Mouse (Mus musculus) midbrain, postnatal 0 days (tissue): ENCODE measurements around the gene a. TPM values are rescaled to one million over a fixed set of nuclear protein-coding genes. Genes with fewer than 3 reads are reported as not detected.
A peak's percentile ranks its signal among the peaks of the same experiment; 100 is the strongest.

ENCODE experiments used
- ATAC-seq: fragments of 200-750 bp; cut with Nextera tagmentation; 2 replicates; pipeline ENCODE4 v1.8.0; 2017; ENCODE audit warnings: moderate number of reproducible peaks, mild to moderate bottlenecking, moderate TSS enrichment, moderate library complexity; ENCODE audit not compliant: low FRiP score
- DNase-seq: peaks from one replicate; pipeline ENCODE4 v3.0.0-alpha.2; 2015; ENCODE audit warnings: low spot score
- H3K27ac ChIP-seq: fragments of 300-500 bp; sonication (generic); 2 replicates; pipeline ENCODE4 v1.5.1; 2014; ENCODE audit warnings: low read depth, mild to moderate bottlenecking, low read length, mixed read lengths
- H3K27me3 ChIP-seq: fragments of 300-500 bp; sonication (generic); 2 replicates; pipeline ENCODE4 v1.6.1; 2014; ENCODE audit warnings: low read length, control low read depth, mixed read lengths; ENCODE audit not compliant: insufficient read depth
- H3K36me3 ChIP-seq: fragments of 300-500 bp; sonication (generic); 2 replicates; pipeline ENCODE4 v1.6.1; 2014; ENCODE audit warnings: low read length, control low read depth, mixed read lengths; ENCODE audit not compliant: insufficient read depth
- H3K4me1 ChIP-seq: fragments of 300-500 bp; sonication (generic); 2 replicates; pipeline ENCODE4 v1.6.1; 2014; ENCODE audit warnings: mild to moderate bottlenecking, control low read depth, antibody characterized with exemption, low read length, mixed read lengths; ENCODE audit not compliant: insufficient read depth
- H3K4me2 ChIP-seq: fragments of 300-500 bp; sonication (generic); 2 replicates; pipeline ENCODE4 v1.6.1; 2014; ENCODE audit warnings: low read depth, mild to moderate bottlenecking, low read length, mixed read lengths; ENCODE audit not compliant: poor library complexity, severe bottlenecking
- H3K4me3 ChIP-seq: fragments of 300-500 bp; sonication (generic); 2 replicates; pipeline ENCODE4 v1.5.1; 2014; ENCODE audit warnings: low read depth, mild to moderate bottlenecking, low read length, moderate library complexity
- H3K9ac ChIP-seq: fragments of 300-500 bp; sonication (generic); replicated peaks from 2 replicates; pipeline ENCODE4 v1.6.1; 2014; ENCODE audit warnings: mild to moderate bottlenecking, low read length, moderate library complexity, mixed read lengths; ENCODE audit not compliant: poor library complexity, severe bottlenecking
- H3K9me3 ChIP-seq: fragments of 300-500 bp; sonication (generic); 2 replicates; pipeline ENCODE4 v1.6.1; 2016; ENCODE audit warnings: low read length, control low read depth
- CTCF ChIP-seq: IDR thresholded peaks from 2 replicates; pipeline ENCODE4 v1.5.1; 2016; ENCODE audit warnings: antibody characterized with exemption, mild to moderate bottlenecking
- WGBS: fragments of 180-500 bp; shearing (Covaris S2); extraction: QIAGEN DNeasy Blood & Tissue Kit; methylation state at CpG from one replicate; pipeline ENCODE4 v1.1.7; 2014; 5-methylcytosine and 5-hydroxymethylcytosine counted together
- polyA plus RNA-seq: library from polyadenylated mRNA; unstranded; fragments of >200 nt; fragmentation: Nextera tagmentation; extraction: Ambion mirVana; gene quantifications from 2 replicates; pipeline ENCODE4 v1.2.1, GENCODE M21; 2015
- total RNA-seq: library from RNA; depleted of rRNA; stranded (reverse); fragments of >200 nt; gene quantifications from 2 replicates; pipeline ENCODE4 v1.2.3, GENCODE M21; 2014

a gene
- total and polyA plus RNA-seq, 2 experiments from 2014 or later: 1.1 TPM; not detected in 1

DNA sequence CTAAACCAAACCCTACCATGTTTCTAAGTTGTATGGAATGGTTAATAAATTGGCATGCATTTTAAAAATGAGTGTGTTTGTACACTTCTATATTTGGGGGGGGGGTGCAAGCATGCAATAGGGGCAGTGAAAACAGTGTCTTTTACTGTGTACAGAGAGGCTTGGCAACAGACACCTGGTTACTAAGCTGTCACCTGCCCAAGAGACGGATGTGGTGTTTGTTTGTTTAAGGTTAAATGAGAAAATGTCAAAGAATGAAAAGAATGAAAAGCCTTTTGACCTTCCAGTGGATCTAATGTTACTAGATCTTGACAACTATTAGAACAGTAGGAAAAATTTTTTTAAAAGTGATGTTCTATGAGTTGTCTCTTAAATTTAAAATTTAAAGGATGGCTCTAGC, 16.5 kb downstream of the a start:
- no peak overlapping the region for H3K4me2 ChIP-seq
- ATAC-seq (no peak), DNase-seq (no peak)
- H3K4me3 ChIP-seq: no peak overlapping the region
- H3K27ac ChIP-seq: no peak overlapping the region
- 71% methylated on average over 1 of the region's 1 CpGs for WGBS
- TF ChIP-seq CTCF: no peak
- no peaks in the 10 kb centered on the region for H3K4me1 ChIP-seq
- no peaks in the 10 kb centered on the region for H3K9me3 ChIP-seq
- no peak overlapping the region for H3K9ac ChIP-seq
- H3K27me3 ChIP-seq: no peaks in the 10 kb centered on the region
- no peaks in the 10 kb centered on the region for H3K36me3 ChIP-seq

DNA sequence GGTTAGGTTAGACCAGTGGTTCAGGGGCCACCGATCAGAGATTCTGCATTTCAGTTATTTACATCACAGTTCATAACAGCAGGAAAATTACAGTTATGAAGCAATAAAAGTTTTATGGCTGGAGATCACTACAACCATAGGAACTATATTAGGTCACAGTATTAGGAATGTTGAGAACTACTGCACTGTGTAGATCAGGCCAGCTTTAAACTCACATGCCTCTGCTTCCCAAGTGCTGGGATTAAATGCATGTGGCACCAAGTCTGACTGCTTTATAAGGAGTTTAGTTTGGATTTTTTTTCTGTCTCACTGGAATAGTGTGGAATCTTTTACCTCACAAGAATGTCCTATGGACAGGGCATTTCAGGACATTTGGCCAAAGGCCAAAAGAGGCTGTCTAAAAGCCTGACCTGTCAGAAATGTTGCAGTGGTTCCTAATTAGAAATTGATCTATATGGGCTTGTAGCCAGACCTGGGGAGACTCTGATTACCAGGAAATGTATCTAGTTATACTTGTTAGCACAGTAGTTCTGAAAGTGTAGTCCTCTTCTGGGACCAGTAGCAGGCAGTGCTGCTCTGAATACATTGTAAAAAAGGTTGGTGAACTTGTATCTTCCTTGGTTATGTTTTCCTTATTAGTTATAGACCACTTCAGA, 18.0 kb downstream of the a start:
- WGBS: 92% methylated on average over 1 of the region's 1 CpGs
- no peak for ATAC-seq

DNA sequence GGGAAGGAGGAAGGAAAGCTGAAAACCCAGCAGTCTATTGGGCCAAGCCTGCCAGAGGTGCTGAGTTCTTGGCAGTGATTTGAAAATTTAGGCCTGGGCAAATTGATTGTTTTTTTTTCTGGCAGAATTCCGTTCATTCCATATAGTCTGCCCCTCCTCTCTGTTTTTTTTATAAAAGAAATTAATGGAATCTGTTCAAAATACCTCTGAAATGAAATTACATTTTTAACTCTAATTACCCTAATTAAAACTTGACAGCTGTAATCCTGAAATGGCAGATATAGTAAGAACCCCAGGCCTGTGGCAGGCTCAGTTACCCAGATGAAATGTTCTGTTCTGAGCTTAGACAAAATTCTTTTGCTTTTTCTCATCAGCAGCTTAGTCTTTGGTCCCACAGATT, 19.6 kb downstream of the a start:
- Histone ChIP-seq H3K4me1 (no peaks in the 10 kb centered on the region), H3K9ac (no peak overlapping the region), H3K36me3 (no peaks in the 10 kb centered on the region), H3K27me3 (no peaks in the 10 kb centered on the region), H3K4me3 (no peak overlapping the region), H3K9me3 (no peaks in the 10 kb centered on the region), H3K27ac (no peak overlapping the region), H3K4me2 (no peak overlapping the region)
- 54% methylated on average over 1 of the region's 1 CpGs for WGBS
- no peak for DNase-seq
- no peak for ATAC-seq
- no peak for TF ChIP-seq CTCF

More for the DNA sequence above, 18.0 kb downstream of the a start:
- Histone ChIP-seq H3K27ac (no peak overlapping the region), H3K9ac (no peak overlapping the region), H3K27me3 (no peaks in the 10 kb centered on the region), H3K4me2 (no peak overlapping the region), H3K4me3 (no peak overlapping the region), H3K9me3 (no peaks in the 10 kb centered on the region), H3K4me1 (no peaks in the 10 kb centered on the region), H3K36me3 (no peaks in the 10 kb centered on the region)
- peak; percentile 17 for DNase-seq
- TF ChIP-seq CTCF: peak; percentile 2; the same call in 1 of the 2 replicates

DNA sequence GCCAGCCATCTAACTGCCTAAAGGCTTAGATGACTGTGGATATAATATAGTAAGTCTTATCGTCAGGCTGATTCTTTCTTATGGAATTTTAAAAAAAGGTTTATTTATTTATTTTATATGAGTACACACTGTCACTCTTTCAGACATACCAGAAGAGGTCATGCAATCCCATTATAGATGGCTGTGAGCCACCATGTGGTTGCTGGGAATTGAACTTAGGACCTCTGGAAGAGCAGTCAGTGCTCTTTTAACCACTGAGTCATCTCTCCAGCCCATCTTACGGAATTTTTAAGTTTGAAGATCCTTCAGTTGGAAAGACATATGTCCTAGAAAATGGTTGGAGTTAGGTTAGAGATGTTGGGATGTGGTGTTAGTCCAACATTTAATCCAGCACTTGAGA, 22.2 kb downstream of the a start:
- Histone ChIP-seq H3K27me3 (no peaks in the 10 kb centered on the region), H3K4me1 (no peaks in the 10 kb centered on the region), H3K36me3 (no peaks in the 10 kb centered on the region), H3K9me3 (no peaks in the 10 kb centered on the region), H3K4me3 (no peak overlapping the region), H3K9ac (no peak overlapping the region), H3K4me2 (no peak overlapping the region), H3K27ac (no peak overlapping the region)
- DNase-seq (no peak), ATAC-seq (no peak)
- TF ChIP-seq CTCF: no peak
- 87% methylated on average over 2 of the region's 2 CpGs for WGBS

DNA sequence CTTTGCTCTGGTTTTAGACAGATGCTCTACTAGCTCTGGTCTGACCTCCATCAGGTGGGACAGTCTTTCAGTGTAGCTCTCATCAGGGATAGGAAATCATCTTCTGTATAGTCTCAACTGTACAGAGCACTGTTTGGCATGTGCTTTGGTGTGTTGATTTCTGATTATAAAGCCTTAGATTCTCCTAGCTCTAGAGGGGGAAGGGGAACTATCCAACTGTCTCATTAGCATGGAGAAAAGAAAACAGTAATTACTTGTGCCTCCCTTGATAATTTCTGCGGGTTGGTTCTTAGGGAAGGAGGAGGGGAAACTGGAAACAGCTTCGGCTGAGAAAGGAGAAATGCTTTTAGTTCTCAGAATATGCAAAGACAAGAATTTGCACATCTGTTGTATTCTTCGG, 25.9 kb downstream of the a start:
- H3K27ac ChIP-seq: no peak overlapping the region
- WGBS: 37% methylated on average over 3 of the region's 3 CpGs
- no peaks in the 10 kb centered on the region for H3K27me3 ChIP-seq
- no peak for TF ChIP-seq CTCF
- ATAC-seq (no peak), DNase-seq (peak; percentile 14)
- no peaks in the 10 kb centered on the region for H3K4me1 ChIP-seq
- no peaks in the 10 kb centered on the region for H3K9me3 ChIP-seq
- no peaks in the 10 kb centered on the region for H3K36me3 ChIP-seq
- H3K4me3 ChIP-seq: no peak overlapping the region
- H3K4me2 ChIP-seq: no peak overlapping the region
- no peak overlapping the region for H3K9ac ChIP-seq

DNA sequence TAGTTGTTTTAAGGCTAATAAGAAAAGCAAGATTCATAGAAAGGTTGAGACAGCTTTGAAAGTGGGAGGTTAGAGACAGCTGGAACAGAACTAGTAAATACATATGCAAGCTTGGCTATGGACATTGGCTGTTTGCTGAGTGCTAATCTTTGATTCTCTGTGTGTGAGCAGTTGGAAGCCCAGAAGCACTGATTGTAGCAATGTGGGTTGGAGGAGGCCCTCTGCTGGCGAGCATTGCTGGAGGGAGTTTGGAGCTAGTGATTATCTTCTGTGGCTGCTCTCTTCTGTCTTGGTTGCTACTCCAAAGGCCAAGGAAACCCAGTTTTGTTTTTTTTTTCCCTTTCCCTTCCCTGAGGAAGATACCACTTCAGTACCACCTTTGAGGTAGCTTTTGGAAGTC, 26.6 kb downstream of the a start:
- H3K27me3 ChIP-seq: no peaks in the 10 kb centered on the region
- no peaks in the 10 kb centered on the region for H3K36me3 ChIP-seq
- no peak overlapping the region for H3K27ac ChIP-seq
- DNase-seq (peak; percentile 54), ATAC-seq (no peak)
- H3K9me3 ChIP-seq: no peaks in the 10 kb centered on the region
- TF ChIP-seq CTCF: peak; percentile 71
- H3K9ac ChIP-seq: no peak overlapping the region
- H3K4me3 ChIP-seq: no peak overlapping the region
- WGBS: 29% methylated on average over 1 of the region's 1 CpGs
- H3K4me2 ChIP-seq: no peak overlapping the region
- no peaks in the 10 kb centered on the region for H3K4me1 ChIP-seq
